Mouse (Mus musculus): ENCODE data around the gene Syne2.

- TF ChIP-seq CTCF (IDR thresholded peaks at IDR 0.05) (no peak), EP300 (IDR thresholded peaks at IDR 0.05; ENCODE audit: insufficient read depth, low read depth, low read length) (no peak)
These were observed 277.4 kb downstream of the Syne2 start for GRCm38 (mm10) chr12:76095117-76096035.

Measured in heart, adult 2 months (tissue).